Mouse (Mus musculus) gastrocnemius, adult 2 months (tissue): Measurements from ENCODE around the gene Adarb2. TPM values are rescaled to one million over a fixed set of nuclear protein-coding genes. Genes with fewer than 3 reads are reported as not detected.

ENCODE experiments used
- DNase-seq: peaks from one replicate; pipeline ENCODE4 v3.0.0; 2022
- H3K27ac ChIP-seq: fragments of 200-600 bp; 2 replicates; pipeline ENCODE4 v1.8.1; 2022; ENCODE audit warnings: mild to moderate bottlenecking
- H3K4me3 ChIP-seq: fragments of 200-600 bp; 2 replicates; pipeline ENCODE4 v1.8.1; 2022; ENCODE audit warnings: mild to moderate bottlenecking, moderate library complexity
- CTCF ChIP-seq: fragments of 200-600 bp; IDR thresholded peaks from 2 replicates; pipeline ENCODE4 v1.8.1; 2022; ENCODE audit warnings: antibody characterized with exemption, mild to moderate bottlenecking, moderate library complexity
- intact Hi-C: fragments of 180-260 bp; cut with DNase I; formaldehyde crosslinking; loops from one replicate; pipeline ENCODE4 v1.15.1; 2025
- total RNA-seq, 2 experiments: library from RNA; stranded (reverse); gene quantifications; 2 replicates each; pipeline ENCODE4 v1.2.3; 2021

Gene Adarb2
- total RNA-seq, 2 experiments from 2014 or later, result not detected

- Histone ChIP-seq H3K27ac (no peak overlapping the region), H3K4me3 (no peak overlapping the region)
- intact Hi-C loops, result no loop called here
- no peak for TF ChIP-seq CTCF
- no peak for DNase-seq
Measured at GRCm38 (mm10) chr13:8479970-8480369, 277.3 kb downstream of the Adarb2 start.

GRCm38 (mm10) chr13:8481347-8481746 lies 278.7 kb downstream of the Adarb2 start:
- H3K4me3 ChIP-seq, result no peak overlapping the region
- intact Hi-C loops, result no loop called here
- no peak for DNase-seq

GRCm38 (mm10) chr13:8484592-8485272 lies 282.1 kb downstream of the Adarb2 start:
- Histone ChIP-seq H3K4me3 (no peak overlapping the region), H3K27ac (no peak overlapping the region)
- no peak for TF ChIP-seq CTCF
- intact Hi-C loops, result no loop called here
- DNase-seq, result peak; percentile 35

More at GRCm38 (mm10) chr13:8481347-8481746, 278.7 kb downstream of the Adarb2 start:
- no peak for TF ChIP-seq CTCF
- H3K27ac ChIP-seq, result no peak overlapping the region

GRCm38 (mm10) chr13:8487756-8488434 lies 285.2 kb downstream of the Adarb2 start:
- no peak for DNase-seq
- no peak for TF ChIP-seq CTCF
- no peak overlapping the region for H3K4me3 ChIP-seq
- intact Hi-C loops, result no loop called here
- H3K27ac ChIP-seq, result no peak overlapping the region

- Histone ChIP-seq H3K4me3 (no peak overlapping the region), H3K27ac (no peak overlapping the region)
- intact Hi-C loops, result no loop called here
- DNase-seq, result no peak
- TF ChIP-seq CTCF, result no peak
Measured at GRCm38 (mm10) chr13:8493363-8493762, 290.7 kb downstream of the Adarb2 start.

GRCm38 (mm10) chr13:8499551-8499950 lies 296.9 kb downstream of the Adarb2 start:
- intact Hi-C loops, result no loop called here
- H3K4me3 ChIP-seq, result no peak overlapping the region
- H3K27ac ChIP-seq, result no peak overlapping the region
- DNase-seq, result no peak
- TF ChIP-seq CTCF, result no peak

- intact Hi-C loops, result no loop called here
- Histone ChIP-seq H3K4me3 (no peak overlapping the region), H3K27ac (no peak overlapping the region)
- DNase-seq, result no peak
- TF ChIP-seq CTCF, result no peak
Measured at GRCm38 (mm10) chr13:8511069-8511817, 308.6 kb downstream of the Adarb2 start.

GRCm38 (mm10) chr13:8515979-8516715 lies 313.5 kb downstream of the Adarb2 start:
- TF ChIP-seq CTCF, result no peak
- intact Hi-C loops, result no loop called here
- no peak overlapping the region for H3K4me3 ChIP-seq
- no peak for DNase-seq
- no peak overlapping the region for H3K27ac ChIP-seq

GRCm38 (mm10) chr13:8519204-8519603 lies 316.5 kb downstream of the Adarb2 start:
- TF ChIP-seq CTCF, result no peak
- intact Hi-C loops, result no loop called here
- no peak for DNase-seq

GRCm38 (mm10) chr13:8525748-8526631 lies 323.3 kb downstream of the Adarb2 start:
- no peak for TF ChIP-seq CTCF
- intact Hi-C loops, result no loop called here
- Histone ChIP-seq H3K27ac (no peak overlapping the region), H3K4me3 (no peak overlapping the region)
- DNase-seq, result no peak

More at GRCm38 (mm10) chr13:8519204-8519603, 316.5 kb downstream of the Adarb2 start:
- no peak overlapping the region for H3K4me3 ChIP-seq
- no peak overlapping the region for H3K27ac ChIP-seq

- no peak overlapping the region for H3K4me3 ChIP-seq
- no peak overlapping the region for H3K27ac ChIP-seq
- no peak for DNase-seq
- TF ChIP-seq CTCF, result no peak
- intact Hi-C loops, result no loop called here
Measured at GRCm38 (mm10) chr13:8534265-8535113, 331.8 kb downstream of the Adarb2 start.
